Mouse (Mus musculus): ENCODE data around the gene Edem1. TPM values are rescaled to one million over a fixed set of nuclear protein-coding genes. Genes with fewer than 3 reads are reported as not detected.

Edem1 gene
- polyA plus RNA-seq (2012; ENCODE audit: insufficient read depth, insufficient read length, low replicate concordance, missing spikeins): 240 and 915 TPM in 2 replicates

- Histone ChIP-seq H3K4me3 (ENCODE audit: insufficient read depth, low read depth, low read length) (peak within 1 kb of the TSS; percentile 94), H3K27ac (ENCODE audit: insufficient read depth, low read depth, low read length) (peak within 1 kb of the TSS; percentile 61; the same call in 1 of the 2 replicates), H3K4me1 (ENCODE audit: control insufficient read depth, insufficient read depth, low read length) (peaks cover 8% of the 10 kb centered on the region)
- under 1% methylated on average over 67 of the region's 67 CpGs for WGBS
- peak; percentile 41 for TF ChIP-seq POLR2A (IDR thresholded peaks at IDR 0.05; ENCODE audit: insufficient read depth, low read depth, low read length)
- TF ChIP-seq CTCF (IDR thresholded peaks at IDR 0.05; ENCODE audit: insufficient read depth, low read depth, low read length): no peak
Measured at GRCm38 (mm10) chr6:108828234-108828868, at the start of gene Edem1. Edem1 (plus strand) TSS chr6:108828641.

GRCm38 (mm10) chr6:108781865-108782264 lies 46.6 kb upstream of the Edem1 start:
- WGBS: 64% methylated on average over 6 of the region's 6 CpGs
- TF ChIP-seq POLR2A (IDR thresholded peaks at IDR 0.05; ENCODE audit: insufficient read depth, low read depth, low read length) (no peak), CTCF (IDR thresholded peaks at IDR 0.05; ENCODE audit: insufficient read depth, low read depth, low read length) (no peak)

GRCm38 (mm10) chr6:108782526-108783183 lies 45.8 kb upstream of the Edem1 start, which contains the start of gene Arl8b:
Arl8b (plus strand) TSS chr6:108783099.
- Histone ChIP-seq H3K4me3 (ENCODE audit: insufficient read depth, low read depth, low read length) (peak within 1 kb of the TSS; percentile 76), H3K27ac (ENCODE audit: insufficient read depth, low read depth, low read length) (peak within 1 kb of the TSS; percentile 66), H3K4me1 (ENCODE audit: control insufficient read depth, insufficient read depth, low read length) (peaks cover 4% of the 10 kb centered on the region)
- TF ChIP-seq POLR2A (IDR thresholded peaks at IDR 0.05; ENCODE audit: insufficient read depth, low read depth, low read length) (peak; percentile 82), CTCF (IDR thresholded peaks at IDR 0.05; ENCODE audit: insufficient read depth, low read depth, low read length) (peak; percentile 90)
- WGBS: 10% methylated on average over 36 of the region's 36 CpGs

More at GRCm38 (mm10) chr6:108781865-108782264, 46.6 kb upstream of the Edem1 start:
- Histone ChIP-seq H3K4me3 (ENCODE audit: insufficient read depth, low read depth, low read length) (no peak overlapping the region), H3K4me1 (ENCODE audit: control insufficient read depth, insufficient read depth, low read length) (peaks cover 4% of the 10 kb centered on the region), H3K27ac (ENCODE audit: insufficient read depth, low read depth, low read length) (no peak overlapping the region)

GRCm38 (mm10) chr6:108783184-108783881 lies 45.1 kb upstream of the Edem1 start:
- TF ChIP-seq CTCF (IDR thresholded peaks at IDR 0.05; ENCODE audit: insufficient read depth, low read depth, low read length) (no peak), POLR2A (IDR thresholded peaks at IDR 0.05; ENCODE audit: insufficient read depth, low read depth, low read length) (no peak)
- Histone ChIP-seq H3K4me3 (ENCODE audit: insufficient read depth, low read depth, low read length) (peak overlapping the region; percentile 76), H3K4me1 (ENCODE audit: control insufficient read depth, insufficient read depth, low read length) (peaks cover 4% of the 10 kb centered on the region), H3K27ac (ENCODE audit: insufficient read depth, low read depth, low read length) (peak overlapping the region; percentile 66)
- WGBS: under 1% methylated on average over 57 of the region's 57 CpGs

GRCm38 (mm10) chr6:108784056-108784455 lies 44.4 kb upstream of the Edem1 start:
- no peak overlapping the region for H3K27ac ChIP-seq (ENCODE audit: insufficient read depth, low read depth, low read length)
- H3K4me1 ChIP-seq (ENCODE audit: control insufficient read depth, insufficient read depth, low read length): peaks cover 4% of the 10 kb centered on the region
- WGBS: 16% methylated on average over 11 of the region's 11 CpGs

GRCm38 (mm10) chr6:108784796-108785195 lies 43.6 kb upstream of the Edem1 start:
- H3K4me1 ChIP-seq (ENCODE audit: control insufficient read depth, insufficient read depth, low read length): peaks cover 4% of the 10 kb centered on the region
- no peak for TF ChIP-seq CTCF (IDR thresholded peaks at IDR 0.05; ENCODE audit: insufficient read depth, low read depth, low read length)
- no peak for TF ChIP-seq POLR2A (IDR thresholded peaks at IDR 0.05; ENCODE audit: insufficient read depth, low read depth, low read length)
- H3K4me3 ChIP-seq (ENCODE audit: insufficient read depth, low read depth, low read length): no peak overlapping the region
- WGBS: 46% methylated on average over 5 of the region's 5 CpGs
- no peak overlapping the region for H3K27ac ChIP-seq (ENCODE audit: insufficient read depth, low read depth, low read length)

More at GRCm38 (mm10) chr6:108784056-108784455, 44.4 kb upstream of the Edem1 start:
- TF ChIP-seq POLR2A (IDR thresholded peaks at IDR 0.05; ENCODE audit: insufficient read depth, low read depth, low read length) (no peak), CTCF (IDR thresholded peaks at IDR 0.05; ENCODE audit: insufficient read depth, low read depth, low read length) (no peak)
- peak overlapping the region; percentile 76 for H3K4me3 ChIP-seq (ENCODE audit: insufficient read depth, low read depth, low read length)

GRCm38 (mm10) chr6:108785551-108785950 lies 42.9 kb upstream of the Edem1 start:
- TF ChIP-seq POLR2A (IDR thresholded peaks at IDR 0.05; ENCODE audit: insufficient read depth, low read depth, low read length) (no peak), CTCF (IDR thresholded peaks at IDR 0.05; ENCODE audit: insufficient read depth, low read depth, low read length) (no peak)
- no peak overlapping the region for H3K27ac ChIP-seq (ENCODE audit: insufficient read depth, low read depth, low read length)
- no peak overlapping the region for H3K4me3 ChIP-seq (ENCODE audit: insufficient read depth, low read depth, low read length)
- peaks cover 4% of the 10 kb centered on the region for H3K4me1 ChIP-seq (ENCODE audit: control insufficient read depth, insufficient read depth, low read length)
- 81% methylated on average over 3 of the region's 3 CpGs for WGBS

- Histone ChIP-seq H3K4me3 (ENCODE audit: insufficient read depth, low read depth, low read length) (no peak overlapping the region), H3K4me1 (ENCODE audit: control insufficient read depth, insufficient read depth, low read length) (peaks cover 5% of the 10 kb centered on the region), H3K27ac (ENCODE audit: insufficient read depth, low read depth, low read length) (no peak overlapping the region)
- TF ChIP-seq CTCF (IDR thresholded peaks at IDR 0.05; ENCODE audit: insufficient read depth, low read depth, low read length): no peak
- no peak for TF ChIP-seq POLR2A (IDR thresholded peaks at IDR 0.05; ENCODE audit: insufficient read depth, low read depth, low read length)
- 45% methylated on average over 5 of the region's 5 CpGs for WGBS
Measured at GRCm38 (mm10) chr6:108791498-108791897, 36.9 kb upstream of the Edem1 start.

Data from olfactory bulb, adult 2 months (tissue).